Mouse (Mus musculus): Measurements from ENCODE around the gene Npepps.

Npepps gene

DNA sequence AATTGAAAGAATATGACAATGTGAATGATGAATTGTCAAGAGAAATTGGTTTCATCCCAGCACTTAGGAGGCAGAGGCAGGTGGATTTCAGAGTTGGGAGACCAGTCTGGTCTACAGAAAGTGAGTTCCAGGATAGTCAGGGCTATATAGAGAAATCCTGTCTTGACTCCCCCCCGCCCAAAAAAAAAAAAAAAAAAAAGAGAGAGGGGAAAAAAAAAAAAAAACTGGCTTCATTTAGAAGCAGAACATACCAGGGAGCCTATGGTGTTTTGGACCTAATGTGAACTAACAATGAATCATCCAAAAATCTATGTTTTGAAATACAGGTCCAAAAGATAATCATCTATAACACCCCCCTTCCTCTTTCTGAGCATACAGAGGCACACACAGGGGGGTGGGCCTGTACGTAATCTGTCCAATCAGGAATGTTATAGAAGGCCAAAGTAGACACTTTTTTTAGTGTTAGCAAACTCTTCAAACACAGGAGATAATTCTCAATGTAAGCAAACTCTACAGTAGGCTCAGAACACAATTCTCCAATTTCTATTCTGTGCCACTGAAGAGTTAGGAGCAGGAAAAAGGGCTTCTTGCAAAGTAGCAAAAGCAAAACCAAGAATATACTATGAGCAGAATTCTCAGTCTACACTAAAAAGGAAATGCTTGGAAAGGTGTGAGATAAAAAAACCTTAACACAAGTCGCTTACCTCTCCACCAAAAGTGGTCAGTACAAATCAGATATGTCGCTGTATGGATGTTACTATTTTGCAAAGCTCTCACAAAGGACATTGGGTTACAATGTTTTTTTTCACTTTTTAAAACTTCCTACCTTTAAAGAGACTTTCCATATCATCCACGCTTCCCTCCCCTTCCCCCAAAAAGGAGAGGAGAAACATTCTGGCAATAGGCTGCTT is 94.5 kb downstream of the Npepps start:
- no peak for DNase-seq

- DNase-seq = no peak
These were observed 95.6 kb downstream of the Npepps start for GRCm38 (mm10) chr11:97184875-97185274.

GRCm38 (mm10) chr11:97182446-97182845 is 98.0 kb downstream of the Npepps start:
- no peak for DNase-seq

DNA sequence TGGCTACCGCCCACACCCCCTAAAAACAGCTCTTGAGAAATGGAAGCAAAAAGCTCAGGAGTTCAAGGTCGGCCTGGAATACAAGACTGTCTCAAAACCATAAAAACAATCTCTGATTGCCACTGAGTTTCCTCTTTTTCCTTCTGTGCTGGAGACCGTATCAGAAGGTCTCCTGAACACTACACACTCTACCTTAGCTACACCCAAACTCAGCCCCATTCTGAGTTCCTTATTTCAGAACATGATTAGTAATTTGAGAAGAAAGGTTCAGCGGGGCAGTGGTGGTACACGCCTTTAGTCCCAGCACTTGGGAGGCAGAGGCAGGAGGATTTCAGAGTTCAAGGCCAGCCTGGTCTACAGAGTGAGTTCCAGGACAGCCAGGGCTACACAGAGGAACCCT is 99.4 kb downstream of the Npepps start:
- no peak for DNase-seq

DNA sequence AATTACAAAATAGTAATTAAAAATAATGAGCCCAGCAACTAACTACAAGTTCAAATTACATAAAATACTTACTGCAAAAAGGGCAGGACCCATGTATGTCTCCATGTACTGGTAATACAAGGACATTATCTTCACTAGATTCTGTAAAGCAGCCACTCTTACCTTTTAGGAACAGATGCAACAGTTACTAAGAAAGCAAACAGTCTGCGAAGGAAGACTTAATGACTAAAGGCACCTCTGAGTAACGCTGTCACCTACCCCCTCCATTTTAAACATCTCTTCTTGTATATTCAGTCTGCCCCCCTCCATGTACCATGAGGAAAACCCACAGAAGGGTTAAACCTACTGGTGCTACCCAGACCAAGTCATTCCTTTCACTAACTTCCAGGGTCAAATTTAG is 102.2 kb downstream of the Npepps start:
- DNase-seq = no peak

DNA sequence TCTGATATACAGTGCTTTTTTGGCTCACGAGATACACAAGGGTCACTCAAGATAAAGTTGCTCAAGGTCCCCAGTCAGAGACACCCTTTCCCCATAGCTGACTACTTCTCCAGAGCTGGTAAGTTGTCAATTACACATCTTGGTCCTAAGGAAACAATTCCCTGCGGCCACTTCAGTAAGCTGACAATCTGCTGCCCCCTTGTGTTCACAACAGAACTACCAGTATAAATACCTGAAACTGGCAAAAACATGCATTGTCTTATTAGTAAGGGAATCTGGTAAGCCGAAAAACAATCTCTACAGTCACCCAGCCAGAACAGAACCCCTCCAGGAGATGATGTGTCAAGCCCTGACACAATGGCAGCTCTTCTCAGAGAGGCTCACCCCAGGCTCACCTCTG is 103.6 kb downstream of the Npepps start:
- DNase-seq = peak; percentile 66 to 68

- peak; percentile 41 to 69 for DNase-seq
These were observed 104.9 kb downstream of the Npepps start for GRCm38 (mm10) chr11:97175499-97175898.

- DNase-seq = no peak
These were observed 120.1 kb downstream of the Npepps start for GRCm38 (mm10) chr11:97160341-97160740.

- no peak for DNase-seq
These were observed 123.4 kb downstream of the Npepps start for GRCm38 (mm10) chr11:97156999-97157398.
